Mouse (Mus musculus) G1E (cell line): ENCODE measurements around the gene Fcrla.

ENCODE experiments used
- CTCF ChIP-seq: IDR thresholded peaks from 2 replicates; pipeline ENCODE4 v1.5.1; 2012; ENCODE audit warnings: low read depth, low read length, inconsistent platforms, mixed read lengths
- GATA1 ChIP-seq: IDR thresholded peaks from 2 replicates; pipeline ENCODE4 v1.6.1; 2012; ENCODE audit warnings: borderline replicate concordance, low read length, inconsistent platforms, mixed read lengths
- GATA2 ChIP-seq: IDR thresholded peaks from 2 replicates; pipeline ENCODE4 v1.6.1; 2012; ENCODE audit warnings: low read depth, low read length, inconsistent platforms, borderline replicate concordance
- POLR2AphosphoS5 ChIP-seq: IDR thresholded peaks from 2 replicates; pipeline ENCODE4 v1.6.1; 2012; ENCODE audit warnings: low read depth, low read length, inconsistent platforms; ENCODE audit not compliant: insufficient replicate concordance
- TAL1 ChIP-seq: conservative IDR thresholded peaks from 2 replicates; pipeline ENCODE4 v1.6.1; 2012; ENCODE audit warnings: low read depth, low read length, inconsistent platforms, mixed read lengths

DNA sequence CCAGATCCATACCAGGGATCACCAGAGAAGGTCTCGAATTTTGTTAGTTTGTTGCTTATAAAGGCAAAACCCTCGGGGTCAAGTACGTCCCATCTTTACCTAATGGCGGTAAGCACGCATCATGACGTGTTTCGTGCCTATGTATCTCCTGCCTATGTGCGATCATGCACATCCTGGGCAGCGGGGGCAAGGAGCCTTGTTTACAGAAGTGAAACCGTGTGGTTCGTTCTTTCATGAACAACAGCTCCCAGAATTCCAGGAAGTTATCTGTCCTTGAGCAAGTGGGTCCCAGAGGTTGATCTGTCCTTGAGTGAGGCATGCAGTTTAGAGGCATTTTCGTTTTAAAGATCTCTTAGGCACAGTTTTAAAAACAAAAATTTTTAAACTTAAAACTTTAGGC, 11.9 kb upstream of the Fcrla start:
- TF ChIP-seq CTCF (no peak), POLR2AphosphoS5 (no peak), GATA2 (no peak), TAL1 (no peak), GATA1 (no peak)
